Mouse (Mus musculus) heart, embryonic 11.5 days (tissue): ENCODE results near the gene Avpr2. TPM values are rescaled to one million over a fixed set of nuclear protein-coding genes. Genes with fewer than 3 reads are reported as not detected.

Source experiments
- ATAC-seq: fragments of 200-750 bp; cut with Nextera tagmentation; replicated peaks from 2 replicates; pipeline ENCODE4 v1.8.0; 2017; ENCODE audit warnings: moderate library complexity; ENCODE audit not compliant: insufficient number of reproducible peaks, low FRiP score, low TSS enrichment
- H3K27ac ChIP-seq: fragments of 300-500 bp; sonication (generic); 2 replicates; pipeline ENCODE4 v1.5.1; 2014; ENCODE audit warnings: mild to moderate bottlenecking, low read depth, low read length
- H3K27me3 ChIP-seq: fragments of 300-500 bp; sonication (generic); 2 replicates; pipeline ENCODE4 v1.6.1; 2014; ENCODE audit warnings: mild to moderate bottlenecking, low read length, mixed read lengths; ENCODE audit not compliant: control insufficient read depth, insufficient read depth
- H3K36me3 ChIP-seq: fragments of 300-500 bp; sonication (generic); 2 replicates; pipeline ENCODE4 v1.6.1; 2014; ENCODE audit warnings: mild to moderate bottlenecking, low read length, moderate library complexity, mixed read lengths; ENCODE audit not compliant: control insufficient read depth, insufficient read depth
- H3K4me1 ChIP-seq: fragments of 300-500 bp; sonication (generic); 2 replicates; pipeline ENCODE4 v1.6.1; 2014; ENCODE audit warnings: low read length; ENCODE audit not compliant: control insufficient read depth, insufficient read depth
- H3K4me2 ChIP-seq: fragments of 300-500 bp; sonication (generic); 2 replicates; pipeline ENCODE4 v1.6.1; 2014; ENCODE audit warnings: mild to moderate bottlenecking, moderate library complexity
- H3K4me3 ChIP-seq: fragments of 300-500 bp; sonication (generic); 2 replicates; pipeline ENCODE4 v1.5.1; 2014; ENCODE audit warnings: low read depth, low read length
- H3K9ac ChIP-seq: fragments of 300-500 bp; sonication (generic); 2 replicates; pipeline ENCODE4 v1.6.1; 2014; ENCODE audit warnings: mild to moderate bottlenecking, low read depth, low read length, moderate library complexity
- H3K9me3 ChIP-seq: fragments of 300-500 bp; sonication (generic); replicated peaks from 2 replicates; pipeline ENCODE4 v1.6.1; 2016; ENCODE audit warnings: low read length; ENCODE audit not compliant: control insufficient read depth
- WGBS: fragments of 180-500 bp; shearing (Covaris S2); extraction: QIAGEN DNeasy Blood & Tissue Kit; methylation state at CpG from one replicate; pipeline ENCODE4 v1.1.7; 2014; ENCODE audit not compliant: insufficient replicate concordance; 5-methylcytosine and 5-hydroxymethylcytosine counted together
- polyA plus RNA-seq: library from polyadenylated mRNA; unstranded; fragments of >200 nt; fragmentation: Nextera tagmentation; extraction: Ambion mirVana; gene quantifications from 2 replicates; pipeline ENCODE4 v1.2.1, GENCODE M21; 2014

The Avpr2 gene
- polyA plus RNA-seq, result not detected in 2 replicates

- WGBS, result 74% methylated on average over 6 of the region's 6 CpGs
- H3K4me2 ChIP-seq, result no peak within 1 kb of the TSS
- no peaks in the 10 kb centered on the region for H3K9me3 ChIP-seq
- no peak for ATAC-seq
- no peaks in the 10 kb centered on the region for H3K4me1 ChIP-seq
- no peaks in the 10 kb centered on the region for H3K36me3 ChIP-seq
- H3K4me3 ChIP-seq, result no peak within 1 kb of the TSS
- no peak within 1 kb of the TSS for H3K27ac ChIP-seq
- no peak within 1 kb of the TSS for H3K9ac ChIP-seq
- H3K27me3 ChIP-seq, result peaks cover 2% of the 10 kb centered on the region; the same call in 1 of the 2 replicates
Measured at GRCm38 (mm10) chrX:73891551-73892152, at the start of gene Avpr2. Avpr2 (plus strand) TSS chrX:73892102.

- H3K36me3 ChIP-seq, result no peaks in the 10 kb centered on the region
- WGBS, result 70% methylated on average over 9 of the region's 9 CpGs
Measured at GRCm38 (mm10) chrX:73854326-73855086, 37.4 kb upstream of the Avpr2 start.

GRCm38 (mm10) chrX:73855087-73855408, 36.9 kb upstream of the Avpr2 start:
- Histone ChIP-seq H3K27me3 (0 out of 2 replicates have a peak, but pooled peaks cover 5% of the 10 kb centered on the region), H3K4me2 (no peak overlapping the region), H3K4me1 (no peaks in the 10 kb centered on the region), H3K27ac (no peak overlapping the region), H3K4me3 (no peak overlapping the region), H3K36me3 (no peaks in the 10 kb centered on the region), H3K9me3 (no peaks in the 10 kb centered on the region), H3K9ac (no peak overlapping the region)
- no peak for ATAC-seq
- WGBS, result 36% methylated on average over 3 of the region's 3 CpGs

More at GRCm38 (mm10) chrX:73854326-73855086, 37.4 kb upstream of the Avpr2 start:
- no peak overlapping the region for H3K27ac ChIP-seq
- no peak for ATAC-seq
- no peak overlapping the region for H3K4me2 ChIP-seq
- H3K9ac ChIP-seq, result no peak overlapping the region
- H3K4me1 ChIP-seq, result no peaks in the 10 kb centered on the region
- 0 out of 2 replicates have a peak, but pooled peaks cover 5% of the 10 kb centered on the region for H3K27me3 ChIP-seq
- H3K4me3 ChIP-seq, result no peak overlapping the region
- no peaks in the 10 kb centered on the region for H3K9me3 ChIP-seq

GRCm38 (mm10) chrX:73864692-73865091, 27.2 kb upstream of the Avpr2 start:
- Histone ChIP-seq H3K27ac (no peak overlapping the region), H3K4me1 (no peaks in the 10 kb centered on the region), H3K36me3 (no peaks in the 10 kb centered on the region), H3K9ac (no peak overlapping the region), H3K27me3 (peaks cover 5% of the 10 kb centered on the region; the same call in 1 of the 2 replicates), H3K9me3 (no peaks in the 10 kb centered on the region), H3K4me2 (no peak overlapping the region), H3K4me3 (no peak overlapping the region)
- 47% methylated on average over 3 of the region's 3 CpGs for WGBS
- ATAC-seq, result no peak

- H3K4me3 ChIP-seq, result no peak overlapping the region
- H3K9me3 ChIP-seq, result no peaks in the 10 kb centered on the region
- H3K9ac ChIP-seq, result no peak overlapping the region
- ATAC-seq, result no peak
- no peaks in the 10 kb centered on the region for H3K4me1 ChIP-seq
- 34% methylated on average over 3 of the region's 3 CpGs for WGBS
- H3K36me3 ChIP-seq, result no peaks in the 10 kb centered on the region
- H3K27ac ChIP-seq, result no peak overlapping the region
- H3K4me2 ChIP-seq, result no peak overlapping the region
- H3K27me3 ChIP-seq, result peaks cover 5% of the 10 kb centered on the region; the same call in 1 of the 2 replicates
Measured at GRCm38 (mm10) chrX:73867256-73867655, 24.6 kb upstream of the Avpr2 start.

- 73% methylated on average over 1 of the region's 1 CpGs for WGBS
- no peak overlapping the region for H3K4me3 ChIP-seq
- H3K27me3 ChIP-seq, result no peaks in the 10 kb centered on the region
- H3K9ac ChIP-seq, result no peak overlapping the region
- H3K36me3 ChIP-seq, result no peaks in the 10 kb centered on the region
- no peak for ATAC-seq
- no peaks in the 10 kb centered on the region for H3K9me3 ChIP-seq
- H3K4me2 ChIP-seq, result no peak overlapping the region
- H3K27ac ChIP-seq, result no peak overlapping the region
- no peaks in the 10 kb centered on the region for H3K4me1 ChIP-seq
Measured at GRCm38 (mm10) chrX:73867852-73868251, 24.1 kb upstream of the Avpr2 start.

GRCm38 (mm10) chrX:73869334-73869733, 22.6 kb upstream of the Avpr2 start:
- 14% methylated on average over 5 of the region's 5 CpGs for WGBS
- H3K27me3 ChIP-seq, result no peaks in the 10 kb centered on the region
- H3K4me2 ChIP-seq, result no peak overlapping the region
- H3K4me1 ChIP-seq, result no peaks in the 10 kb centered on the region
- H3K9ac ChIP-seq, result no peak overlapping the region
- no peak overlapping the region for H3K4me3 ChIP-seq
- no peak for ATAC-seq
- no peak overlapping the region for H3K27ac ChIP-seq
- no peaks in the 10 kb centered on the region for H3K9me3 ChIP-seq
- no peaks in the 10 kb centered on the region for H3K36me3 ChIP-seq

GRCm38 (mm10) chrX:73871474-73871873, 20.4 kb upstream of the Avpr2 start:
- Histone ChIP-seq H3K9me3 (no peaks in the 10 kb centered on the region), H3K27me3 (peaks cover 6% of the 10 kb centered on the region), H3K4me1 (no peaks in the 10 kb centered on the region), H3K36me3 (no peaks in the 10 kb centered on the region), H3K4me2 (no peak overlapping the region), H3K27ac (no peak overlapping the region), H3K9ac (no peak overlapping the region), H3K4me3 (no peak overlapping the region)
- no peak for ATAC-seq

- Histone ChIP-seq H3K9me3 (no peaks in the 10 kb centered on the region), H3K9ac (no peak overlapping the region), H3K4me3 (no peak overlapping the region), H3K4me1 (no peaks in the 10 kb centered on the region), H3K4me2 (no peak overlapping the region), H3K27me3 (peaks cover 10% of the 10 kb centered on the region), H3K36me3 (no peaks in the 10 kb centered on the region), H3K27ac (no peak overlapping the region)
- 47% methylated on average over 1 of the region's 1 CpGs for WGBS
- ATAC-seq, result no peak
Measured at GRCm38 (mm10) chrX:73871956-73872355, 19.9 kb upstream of the Avpr2 start.
